Mouse (Mus musculus) adrenal gland, adult 18-20 months (tissue): ENCODE results near the gene Retreg1. TPM values are rescaled to one million over a fixed set of nuclear protein-coding genes. Genes with fewer than 3 reads are reported as not detected.

Source experiments
- DNase-seq, 2 experiments: peaks; one replicate each; pipeline ENCODE4 v3.0.0; 2021 to 2022; ENCODE audit warnings: low spot score in 2 of 2
- total RNA-seq, 2 experiments: library from RNA; stranded (reverse); gene quantifications; 1 replicate in 1 of 2; 2 replicates in 1 of 2; pipeline ENCODE4 v1.2.3; 2021

Gene Retreg1
- total RNA-seq, 2 experiments from 2014 or later: 20.9 to 47.3 TPM

DNA sequence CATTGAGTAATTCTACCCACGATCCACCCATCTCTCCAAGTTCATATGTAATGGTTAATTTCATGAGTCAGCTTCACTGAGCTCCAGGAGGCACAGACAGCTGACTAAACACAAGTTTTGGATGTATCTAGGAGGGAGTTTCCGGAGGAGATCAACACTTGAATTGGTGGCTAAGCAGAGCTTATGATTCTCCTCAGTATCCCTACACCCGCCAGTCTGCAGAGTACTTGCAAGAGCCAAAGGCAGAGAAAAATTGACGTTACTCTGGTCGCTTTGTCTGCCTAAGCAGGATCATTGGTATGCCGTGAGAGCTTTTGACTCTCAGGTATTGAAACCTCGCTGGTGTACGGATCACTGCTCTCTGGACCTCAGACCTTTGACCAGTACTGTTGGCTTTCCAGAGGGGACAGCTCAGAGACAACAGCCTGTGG lies 16.4 kb upstream of the Retreg1 start:
- DNase-seq: no peak

DNA sequence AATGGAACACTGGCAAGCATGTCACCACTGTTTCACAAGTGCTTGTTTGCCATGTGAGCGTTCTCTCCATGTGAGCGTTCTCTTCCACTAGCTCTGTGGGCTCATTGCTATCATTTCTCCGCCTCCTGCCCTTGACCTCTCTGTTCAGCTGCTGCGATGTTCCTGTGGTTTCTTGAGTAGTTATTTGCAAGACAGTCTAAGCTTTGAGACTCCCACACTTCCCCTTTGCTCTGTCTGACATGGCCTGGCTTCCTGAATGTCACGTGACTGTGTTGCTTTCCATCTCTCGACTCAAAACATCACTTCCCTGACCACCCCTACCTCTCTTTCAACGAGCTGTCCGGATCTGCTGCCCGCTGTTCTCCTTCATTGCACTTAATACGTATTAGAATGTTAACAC lies 14.5 kb upstream of the Retreg1 start:
- DNase-seq: no peak

DNA sequence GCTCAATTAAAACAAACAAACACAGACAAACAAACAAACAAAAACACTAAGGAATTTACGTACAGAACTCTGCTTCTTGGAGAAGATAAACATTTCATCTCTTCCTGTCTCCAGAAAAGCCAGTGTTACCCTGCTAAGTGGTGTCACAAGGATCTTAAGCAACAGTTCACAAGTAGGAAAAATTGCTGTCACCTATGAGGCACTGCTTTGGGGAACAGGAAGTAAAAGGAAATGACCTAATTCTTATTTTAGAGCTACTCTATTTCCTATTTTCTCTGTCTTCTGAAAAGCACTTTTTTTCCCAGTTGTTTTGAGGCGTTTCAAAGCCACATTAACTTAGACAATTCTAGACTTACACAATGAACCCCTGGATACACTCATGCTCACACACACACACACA lies 12.6 kb upstream of the Retreg1 start:
- no peak for DNase-seq

DNA sequence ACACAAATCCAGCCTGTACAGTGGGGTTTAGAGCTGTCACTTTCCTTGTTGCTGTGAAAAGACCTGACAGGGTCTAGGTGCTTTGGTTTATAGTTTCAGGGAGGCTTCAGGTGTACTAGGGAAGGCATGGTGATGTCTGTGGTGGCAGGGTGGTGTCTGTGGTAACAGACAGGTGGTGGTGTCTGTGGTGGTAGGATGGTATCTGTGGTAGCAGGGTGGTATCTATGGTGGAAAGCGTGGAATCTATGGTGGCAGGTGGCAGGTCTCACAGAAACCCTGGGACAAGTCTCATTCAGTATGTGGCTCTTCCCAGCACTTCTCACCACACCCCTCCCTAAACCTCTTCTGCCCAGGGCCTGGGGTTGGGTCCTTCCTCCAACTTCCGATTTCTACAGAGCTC lies 8.7 kb upstream of the Retreg1 start:
- no peak for DNase-seq

DNA sequence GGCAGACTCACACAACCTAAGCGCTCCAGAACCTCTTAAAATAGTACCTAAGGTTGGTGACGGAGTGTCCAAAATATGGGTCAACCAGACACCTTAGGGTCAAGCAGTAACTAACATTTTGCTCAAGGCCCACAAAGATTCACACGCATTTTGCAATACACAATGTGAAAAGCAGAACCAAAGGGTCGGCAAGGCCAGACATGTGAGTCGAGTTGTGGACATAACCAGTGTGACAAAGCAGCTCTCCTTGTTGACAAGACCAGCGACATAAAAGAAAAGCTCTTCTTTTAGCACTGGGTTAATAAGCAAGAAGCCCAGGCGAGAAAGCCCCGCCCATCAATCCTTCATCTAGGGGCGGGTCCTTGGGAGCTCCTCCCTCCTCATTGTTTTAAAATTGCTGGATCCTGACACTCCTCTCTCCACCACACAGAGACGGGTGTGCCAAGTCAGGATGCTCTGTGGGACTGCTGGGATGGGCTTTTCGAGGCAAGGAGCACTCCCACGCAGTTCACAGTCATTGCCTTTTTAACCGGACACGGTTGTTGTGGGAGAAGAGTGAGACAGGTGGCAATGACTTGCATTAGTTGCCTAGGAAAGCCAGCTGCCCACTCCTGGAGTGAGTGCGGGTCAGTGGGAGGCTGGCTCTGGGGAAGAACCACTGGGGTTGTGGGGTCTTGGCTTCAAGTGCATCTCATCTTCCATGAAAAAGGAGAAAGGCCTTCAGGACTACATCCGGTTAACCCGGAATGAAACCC lies 7.9 kb upstream of the Retreg1 start:
- no peak for DNase-seq

DNA sequence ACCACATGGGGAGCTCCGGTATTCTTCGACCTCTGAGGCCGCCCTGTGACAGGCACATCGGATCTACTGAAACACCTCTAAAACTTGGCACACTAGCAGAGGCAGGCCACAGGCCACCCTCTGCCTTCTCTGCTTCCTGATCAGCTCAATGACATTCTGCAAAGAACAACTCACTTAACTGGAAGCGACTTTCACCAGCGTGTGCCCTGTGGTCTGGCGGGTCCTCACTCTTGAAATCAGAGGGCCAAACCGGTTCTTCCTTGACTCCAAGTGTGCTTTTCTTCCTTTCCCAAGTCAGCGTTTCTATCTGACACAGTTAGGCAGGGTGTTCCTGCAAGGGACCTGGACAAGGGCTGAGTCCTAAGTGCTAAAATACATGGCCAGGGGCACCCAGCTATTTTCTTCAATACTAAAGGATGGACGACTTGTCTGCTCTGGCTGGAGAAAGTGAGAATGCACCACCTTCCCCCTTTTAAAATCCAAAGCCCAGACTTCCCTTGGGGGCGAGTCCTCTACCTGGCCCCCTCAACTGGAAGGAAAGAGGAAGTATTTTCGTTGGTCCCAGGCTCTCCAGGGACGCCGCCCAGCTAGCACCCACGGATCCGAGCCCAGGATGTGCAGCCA lies 406 bp upstream of the Retreg1 start:
- no peak for DNase-seq

DNA sequence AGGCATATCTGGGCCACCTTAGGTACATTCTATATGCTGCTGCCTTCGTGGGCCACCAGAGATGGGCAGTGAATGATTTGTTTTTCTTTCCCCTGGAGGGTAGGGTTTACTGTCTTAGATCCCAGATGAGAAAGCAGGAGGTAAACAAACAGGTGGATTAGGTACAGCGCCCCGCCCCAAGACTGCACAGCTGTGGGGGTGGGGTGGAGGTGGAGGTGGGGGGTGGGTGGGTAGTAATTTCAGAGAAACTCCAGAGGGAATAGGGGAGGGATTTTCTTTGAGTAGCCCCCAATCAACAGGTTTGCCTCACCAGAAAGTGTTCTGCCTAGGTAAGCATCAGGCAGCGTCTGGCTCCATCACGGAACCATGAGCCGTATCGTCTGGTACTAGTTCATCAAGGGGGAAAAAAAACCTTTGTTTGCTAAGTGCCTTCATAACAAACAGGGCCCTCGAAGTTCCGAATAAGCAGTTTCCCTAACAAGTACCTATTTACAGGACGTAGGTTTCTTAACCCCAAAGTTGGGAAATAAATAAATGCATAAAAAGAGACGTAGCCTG lies 1.1 kb downstream of the Retreg1 start:
- no peak for DNase-seq

DNA sequence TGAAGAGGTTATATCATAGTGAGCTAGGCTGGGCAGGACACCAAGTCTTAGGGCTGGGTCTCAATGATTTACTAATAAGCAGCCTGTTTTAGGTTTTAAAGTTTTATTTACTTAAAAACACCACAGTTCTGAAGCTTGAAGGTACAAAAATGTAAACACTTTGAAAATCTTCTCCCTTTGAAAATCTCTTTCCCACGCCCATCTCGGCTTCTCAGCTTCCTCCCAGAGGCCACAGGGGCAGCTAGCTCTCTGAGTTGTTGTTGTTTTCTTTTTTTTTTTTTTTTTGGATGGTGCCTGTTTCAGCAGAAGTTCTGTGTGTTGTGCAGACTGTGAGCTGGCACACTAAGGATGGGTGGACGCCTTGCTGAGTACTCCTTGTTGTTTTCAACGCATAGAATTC lies 1.8 kb downstream of the Retreg1 start:
- DNase-seq: no peak

DNA sequence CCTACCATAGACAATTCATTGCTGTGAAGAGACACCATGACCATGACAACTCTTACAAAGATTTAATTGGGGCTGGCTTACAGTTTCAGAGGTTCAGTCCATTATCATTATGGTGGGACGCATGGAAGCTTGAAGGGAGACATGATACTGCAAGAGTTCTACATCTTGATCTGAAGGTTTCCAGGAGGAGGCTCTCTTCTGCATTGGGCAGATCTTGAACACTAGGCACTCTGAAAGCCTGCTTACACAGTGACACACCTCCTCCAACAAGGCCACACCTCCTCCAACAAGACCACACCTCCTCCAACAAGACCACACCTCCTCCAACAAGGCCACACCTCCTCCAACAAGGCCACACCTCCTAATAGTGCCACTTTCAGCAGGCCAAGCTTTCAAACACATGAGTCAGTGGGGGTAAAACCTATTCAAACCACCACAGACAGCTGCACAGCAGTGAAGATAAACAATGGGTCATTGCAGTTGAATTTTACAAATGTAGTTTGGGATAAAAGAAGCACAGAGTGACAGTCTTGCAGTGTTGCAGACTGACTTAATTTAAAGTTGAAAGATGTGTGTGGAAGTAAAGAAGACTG lies 4.7 kb downstream of the Retreg1 start:
- no peak for DNase-seq

DNA sequence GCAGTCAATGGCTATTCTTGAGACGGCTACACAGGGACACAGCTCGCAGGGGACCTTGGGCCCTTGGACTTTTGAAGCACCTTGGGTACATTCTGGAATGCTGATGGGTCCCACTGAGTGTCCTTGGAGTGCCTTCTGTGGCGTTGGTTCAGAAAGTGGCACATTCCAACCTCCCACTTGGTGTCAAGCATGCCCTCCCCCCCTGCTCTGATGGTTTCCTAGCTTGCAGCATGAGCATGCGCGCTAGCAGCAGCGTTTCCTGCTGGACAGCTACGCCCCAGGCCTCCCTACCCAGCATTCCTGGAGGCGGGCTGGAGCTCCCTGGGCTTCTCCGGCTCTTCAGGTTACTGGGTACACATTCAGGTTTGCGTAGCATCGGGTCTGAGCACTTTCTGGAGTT lies 7.6 kb downstream of the Retreg1 start:
- no peak for DNase-seq

DNA sequence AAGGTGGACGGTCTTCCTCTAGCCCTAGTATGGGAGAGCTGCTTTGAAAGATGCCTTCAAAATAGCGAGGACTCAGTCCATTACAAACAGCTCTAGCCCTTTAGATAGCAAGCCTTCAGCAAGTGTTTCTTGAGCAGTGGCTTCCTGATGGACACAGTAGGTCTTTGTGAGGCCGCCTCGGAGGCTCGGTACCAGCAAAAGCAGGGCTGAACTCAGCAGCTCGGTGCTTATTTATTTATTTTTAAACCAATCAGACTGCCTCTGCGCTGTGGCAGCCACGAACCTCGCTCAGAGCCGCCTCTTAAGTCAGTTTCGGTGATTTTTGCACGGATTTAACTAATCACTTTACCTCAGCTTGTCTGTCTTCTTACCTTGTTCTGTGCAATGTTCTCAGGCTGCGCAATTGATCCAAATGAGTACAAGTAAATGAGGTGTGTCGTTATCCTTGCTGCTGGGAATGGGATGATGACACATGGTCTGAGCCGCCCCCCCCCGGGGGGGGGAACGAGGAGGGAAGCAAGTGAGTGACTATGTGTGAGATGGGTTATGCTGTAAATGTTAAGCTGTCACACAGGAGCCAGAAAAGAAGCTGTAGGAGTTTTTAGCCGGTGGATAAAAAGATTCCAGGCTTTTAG lies 11.4 kb downstream of the Retreg1 start:
- no peak for DNase-seq

DNA sequence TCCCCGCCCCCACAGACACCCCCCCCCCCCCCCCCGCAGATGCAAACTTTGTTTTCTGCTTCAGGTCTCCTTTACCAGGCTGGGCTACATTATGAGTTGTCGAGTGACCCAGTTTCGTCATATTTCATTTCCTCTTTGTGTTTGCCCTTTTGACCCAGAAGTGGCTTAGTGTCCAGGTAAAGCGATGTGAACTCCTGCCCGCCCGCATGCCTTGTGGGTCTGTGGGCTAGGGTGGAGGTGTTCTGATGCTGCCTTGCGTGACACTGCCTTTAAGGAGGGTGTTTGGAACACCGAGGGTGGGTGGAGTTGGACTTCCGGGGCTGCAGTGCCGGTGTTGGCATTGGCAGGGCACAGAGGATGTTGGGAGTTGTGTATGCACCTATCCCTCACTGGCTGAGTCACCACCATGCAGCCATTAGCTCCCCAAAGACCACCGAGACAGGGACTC lies 15.7 kb downstream of the Retreg1 start:
- no peak for DNase-seq

DNA sequence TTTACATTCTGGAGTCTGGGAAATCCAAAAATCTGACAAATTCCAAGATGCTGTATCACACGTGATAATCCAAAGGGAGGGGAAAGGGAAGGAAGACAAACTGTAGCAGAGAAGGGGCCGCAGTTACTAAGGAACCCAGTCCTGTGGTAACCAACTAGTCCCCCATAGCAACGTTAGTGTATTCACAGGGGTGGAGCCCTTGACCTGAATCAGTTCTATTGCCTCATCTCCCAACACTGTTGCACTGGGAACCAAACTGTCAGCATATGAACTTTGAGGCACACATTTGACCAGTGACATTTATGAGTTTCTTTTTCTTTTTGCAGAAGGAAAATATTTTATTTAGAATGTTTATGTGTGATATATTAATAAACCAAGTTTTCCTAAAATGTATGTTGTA lies 16.5 kb downstream of the Retreg1 start:
- no peak for DNase-seq

DNA sequence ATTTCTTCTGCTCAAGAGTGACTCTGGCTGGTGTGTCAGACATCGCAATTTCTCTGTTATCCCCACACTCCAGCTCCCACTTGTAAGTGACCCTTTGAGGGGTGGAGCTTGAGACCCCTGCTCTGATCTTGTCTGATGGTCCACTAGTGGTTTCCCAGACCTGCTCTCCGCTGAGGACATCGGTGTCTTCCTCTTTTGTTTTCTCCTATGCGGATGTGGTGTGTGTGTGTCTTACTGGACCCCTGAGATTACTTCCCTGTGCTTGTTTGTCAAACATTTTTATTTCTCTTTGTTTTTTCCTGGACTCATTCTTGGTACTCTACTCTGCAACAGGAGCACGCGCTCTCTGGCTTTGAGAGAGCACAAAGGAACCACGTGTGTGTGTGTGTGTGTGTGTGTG lies 18.9 kb downstream of the Retreg1 start:
- no peak for DNase-seq

DNA sequence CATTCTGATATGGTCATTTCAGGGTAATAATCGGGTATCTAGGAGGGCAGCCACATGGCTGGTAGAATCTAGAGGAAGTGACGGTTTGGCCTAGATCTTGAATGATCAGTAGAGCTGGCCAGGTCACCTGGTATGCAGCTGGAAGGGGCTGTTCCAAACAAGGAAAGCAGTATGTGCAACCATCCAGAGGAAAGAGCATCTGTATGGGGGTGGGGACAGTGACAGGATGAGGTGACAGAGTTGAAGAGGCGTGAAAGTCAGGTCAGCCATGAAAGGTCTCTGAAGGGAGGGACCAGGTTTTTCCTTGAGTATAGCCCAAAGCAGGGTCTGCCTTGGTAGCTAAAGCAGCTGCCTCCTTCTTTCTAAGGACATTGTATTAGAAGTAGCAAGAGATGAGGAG lies 22.6 kb downstream of the Retreg1 start:
- DNase-seq: no peak

DNA sequence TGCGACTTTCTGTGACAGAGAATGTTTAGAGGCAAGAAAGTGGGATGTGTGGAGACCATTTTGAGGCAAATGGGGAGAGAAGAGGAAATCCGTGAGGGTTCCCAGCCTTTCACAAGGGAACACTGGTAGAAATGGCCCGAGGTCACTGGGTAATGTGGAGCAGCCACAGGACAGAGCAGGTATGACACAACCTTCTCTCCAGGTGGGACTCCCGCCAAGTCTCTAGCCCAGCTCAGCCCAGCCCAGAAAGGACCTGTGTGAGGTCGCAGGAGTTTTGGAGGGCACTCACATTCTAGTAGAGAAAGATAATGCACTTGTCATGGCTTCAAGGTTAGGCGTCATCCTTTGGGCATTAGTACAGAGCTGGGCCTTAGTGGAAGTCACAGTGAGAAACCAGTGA lies 23.1 kb downstream of the Retreg1 start:
- no peak for DNase-seq

DNA sequence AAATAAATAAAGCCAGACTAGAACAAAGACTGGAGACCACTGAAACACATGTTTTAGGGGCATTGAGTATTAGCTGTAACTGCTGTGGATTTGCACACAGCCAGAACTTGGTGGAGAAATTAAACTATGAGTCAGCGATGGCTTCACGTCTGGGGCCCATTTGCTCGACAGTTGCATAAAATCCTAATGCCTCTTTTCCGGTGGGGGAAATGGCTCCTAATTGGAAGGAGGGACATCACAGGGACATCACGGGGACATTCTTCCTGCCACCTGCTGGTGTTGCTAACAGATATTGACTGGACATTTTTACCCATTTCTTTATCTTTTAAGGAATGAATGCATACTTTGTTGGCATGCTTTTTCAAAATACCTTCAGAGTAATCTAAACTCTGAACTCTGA lies 26.1 kb downstream of the Retreg1 start:
- DNase-seq: no peak

DNA sequence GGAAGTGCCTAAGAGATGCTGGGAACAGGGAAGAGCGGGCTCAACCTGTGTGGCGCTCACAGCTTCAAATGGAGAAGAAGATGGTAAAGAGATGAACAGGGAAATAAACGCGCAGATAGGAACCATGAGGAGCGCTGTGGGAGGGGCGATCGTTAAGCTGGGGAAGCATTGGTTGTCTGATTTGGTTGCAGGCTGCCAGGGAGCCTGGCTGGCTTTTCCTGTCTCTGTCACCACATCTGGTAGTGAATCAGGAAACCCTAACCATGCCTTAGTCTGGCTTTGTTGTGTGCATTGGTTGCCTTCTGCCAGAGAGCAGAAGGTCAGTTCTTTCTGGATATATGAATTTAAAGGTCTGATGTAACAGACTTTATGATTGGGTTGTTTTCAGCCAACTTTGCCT lies 28.5 kb downstream of the Retreg1 start:
- DNase-seq: no peak

DNA sequence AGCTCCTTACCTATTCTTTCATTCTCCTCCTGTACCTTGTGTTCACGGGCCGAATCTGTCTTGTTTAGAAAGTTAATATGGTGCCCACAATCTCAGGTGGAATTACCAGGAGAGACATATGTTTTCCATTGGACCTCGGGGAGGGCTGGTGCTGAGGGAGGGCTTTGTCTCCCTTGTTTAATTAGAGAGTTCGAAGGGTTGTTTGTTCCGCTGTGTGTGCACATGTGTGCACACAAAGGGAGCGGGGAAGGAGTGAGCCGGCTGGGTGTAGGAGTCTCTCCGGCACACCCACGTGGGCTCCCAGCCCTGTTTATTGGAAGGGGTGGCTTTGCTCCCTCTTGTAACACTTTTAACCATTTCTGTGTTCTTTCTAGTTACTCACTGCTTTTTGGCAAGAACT lies 29.1 kb downstream of the Retreg1 start:
- no peak for DNase-seq

DNA sequence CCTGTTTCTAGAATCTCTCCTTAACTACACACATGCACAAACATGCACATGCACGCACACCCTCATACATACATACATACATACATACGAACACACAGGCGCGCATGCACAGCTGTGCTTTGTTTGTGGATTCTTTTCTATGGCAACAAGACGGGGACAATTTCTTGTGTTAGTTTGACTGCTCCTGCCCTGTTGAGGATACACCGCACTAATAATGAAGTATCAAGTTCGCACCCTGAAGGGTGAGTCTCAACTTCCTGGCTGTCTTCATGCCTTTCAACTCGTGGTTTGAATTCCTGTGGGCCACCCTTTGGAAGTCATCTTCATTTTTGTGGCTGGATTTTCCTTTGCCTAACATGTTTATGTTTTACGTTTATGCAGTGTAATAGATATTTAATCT lies 29.7 kb downstream of the Retreg1 start:
- DNase-seq: no peak

DNA sequence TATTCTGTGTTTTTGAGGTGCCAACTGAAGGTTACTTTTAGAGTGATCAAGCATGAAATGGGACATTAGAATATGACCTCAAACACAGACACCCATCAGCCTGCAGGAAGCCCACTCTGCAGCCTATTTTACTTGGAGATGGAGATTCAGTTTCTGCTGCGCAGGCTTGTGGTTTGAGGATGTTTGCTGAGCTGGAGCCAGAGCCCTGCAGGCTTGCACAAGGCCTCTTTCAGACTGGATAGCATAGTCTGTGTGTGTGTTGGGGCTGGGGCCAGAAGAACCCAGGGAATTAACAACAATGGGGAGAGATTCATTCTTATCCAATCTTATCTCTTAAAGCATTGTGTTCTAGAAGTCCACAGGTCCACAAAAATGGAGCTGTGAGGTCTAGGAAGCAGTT lies 30.6 kb downstream of the Retreg1 start:
- DNase-seq: no peak
